Mouse (Mus musculus): ENCODE data around the gene Rbm18. TPM values are rescaled to one million over a fixed set of nuclear protein-coding genes. Genes with fewer than 3 reads are reported as not detected.

Gene Rbm18
- polyA plus RNA-seq, 1 experiment from 2014 or later: 60.5 TPM

DNA sequence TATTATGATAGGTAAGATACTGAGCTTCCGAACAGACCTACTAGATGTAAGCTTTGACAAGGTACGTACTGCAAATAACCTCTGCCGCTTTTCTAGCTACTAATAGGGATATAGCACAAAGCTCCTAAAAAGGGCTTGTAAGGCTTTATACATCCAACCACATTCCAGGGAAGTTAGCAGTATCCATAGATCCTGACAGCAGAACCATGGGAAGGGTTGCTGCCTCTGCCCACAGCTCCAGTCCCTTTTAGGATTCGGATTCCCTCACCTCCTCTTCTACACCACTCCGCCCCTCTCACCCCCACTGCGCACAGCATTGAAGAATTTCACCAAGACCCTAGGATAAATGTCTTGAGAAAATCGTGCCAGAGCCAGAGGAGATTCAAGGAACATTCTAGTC is 43.3 kb downstream of the Rbm18 start:
- H3K9ac ChIP-seq (replicated peaks; ENCODE audit: low read depth): no peak overlapping the region
- peaks cover 7% of the 10 kb centered on the region for H3K4me1 ChIP-seq (ENCODE audit: insufficient read depth, low read depth, low read length)
- WGBS: 46% methylated on average over 7 of the region's 7 CpGs
- no peak for TF ChIP-seq EP300 (IDR thresholded peaks at IDR 0.05)
- no peak for TF ChIP-seq CTCF (IDR thresholded peaks at IDR 0.05)
- no peaks in the 10 kb centered on the region for H3K9me3 ChIP-seq (ENCODE audit: low read length)
- H3K4me3 ChIP-seq (ENCODE audit: low read depth, low read length): no peak overlapping the region
- peaks cover 72% of the 10 kb centered on the region for H3K27me3 ChIP-seq (replicated peaks; ENCODE audit: insufficient read depth, low read length)
- H3K4me2 ChIP-seq (replicated peaks; ENCODE audit: low read depth, low read length): no peak overlapping the region
- no peaks in the 10 kb centered on the region for H3K36me3 ChIP-seq (ENCODE audit: insufficient read depth, low read length)
- H3K27ac ChIP-seq (ENCODE audit: low read length): no peak overlapping the region
- ATAC-seq (no peak), DNase-seq (ENCODE audit: low spot score) (no peak)

DNA sequence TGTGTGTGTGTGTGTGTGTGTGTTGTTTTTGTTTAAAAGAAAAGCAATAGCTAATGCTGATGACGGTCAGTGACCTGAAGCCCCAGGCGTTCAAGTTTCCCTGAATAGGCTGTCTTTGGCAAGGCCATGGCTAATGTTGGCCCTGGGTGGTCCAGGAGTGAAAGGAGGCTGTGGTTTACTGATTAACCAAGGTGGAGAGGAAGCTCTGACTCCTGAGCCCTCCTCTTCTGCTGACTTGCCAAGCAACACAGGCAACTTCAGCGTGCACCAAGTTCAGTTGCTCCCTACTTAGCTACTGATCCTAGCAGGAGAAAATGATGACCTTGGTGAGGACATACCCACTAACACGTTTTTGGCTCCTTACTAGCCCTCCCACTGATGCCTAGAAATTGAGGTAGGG is 43.8 kb downstream of the Rbm18 start:
- no peak for ATAC-seq
- Histone ChIP-seq H3K4me3 (ENCODE audit: low read depth, low read length) (no peak overlapping the region), H3K36me3 (ENCODE audit: insufficient read depth, low read length) (no peaks in the 10 kb centered on the region), H3K4me1 (ENCODE audit: insufficient read depth, low read depth, low read length) (peaks cover 7% of the 10 kb centered on the region), H3K4me2 (replicated peaks; ENCODE audit: low read depth, low read length) (no peak overlapping the region), H3K9ac (replicated peaks; ENCODE audit: low read depth) (no peak overlapping the region), H3K9me3 (ENCODE audit: low read length) (no peaks in the 10 kb centered on the region), H3K27ac (ENCODE audit: low read length) (no peak overlapping the region), H3K27me3 (replicated peaks; ENCODE audit: insufficient read depth, low read length) (peaks cover 66% of the 10 kb centered on the region)
- 30% methylated on average over 4 of the region's 4 CpGs for WGBS
- no peak for DNase-seq (ENCODE audit: low spot score)
- no peak for TF ChIP-seq EP300 (IDR thresholded peaks at IDR 0.05)
- no peak for TF ChIP-seq CTCF (IDR thresholded peaks at IDR 0.05)

DNA sequence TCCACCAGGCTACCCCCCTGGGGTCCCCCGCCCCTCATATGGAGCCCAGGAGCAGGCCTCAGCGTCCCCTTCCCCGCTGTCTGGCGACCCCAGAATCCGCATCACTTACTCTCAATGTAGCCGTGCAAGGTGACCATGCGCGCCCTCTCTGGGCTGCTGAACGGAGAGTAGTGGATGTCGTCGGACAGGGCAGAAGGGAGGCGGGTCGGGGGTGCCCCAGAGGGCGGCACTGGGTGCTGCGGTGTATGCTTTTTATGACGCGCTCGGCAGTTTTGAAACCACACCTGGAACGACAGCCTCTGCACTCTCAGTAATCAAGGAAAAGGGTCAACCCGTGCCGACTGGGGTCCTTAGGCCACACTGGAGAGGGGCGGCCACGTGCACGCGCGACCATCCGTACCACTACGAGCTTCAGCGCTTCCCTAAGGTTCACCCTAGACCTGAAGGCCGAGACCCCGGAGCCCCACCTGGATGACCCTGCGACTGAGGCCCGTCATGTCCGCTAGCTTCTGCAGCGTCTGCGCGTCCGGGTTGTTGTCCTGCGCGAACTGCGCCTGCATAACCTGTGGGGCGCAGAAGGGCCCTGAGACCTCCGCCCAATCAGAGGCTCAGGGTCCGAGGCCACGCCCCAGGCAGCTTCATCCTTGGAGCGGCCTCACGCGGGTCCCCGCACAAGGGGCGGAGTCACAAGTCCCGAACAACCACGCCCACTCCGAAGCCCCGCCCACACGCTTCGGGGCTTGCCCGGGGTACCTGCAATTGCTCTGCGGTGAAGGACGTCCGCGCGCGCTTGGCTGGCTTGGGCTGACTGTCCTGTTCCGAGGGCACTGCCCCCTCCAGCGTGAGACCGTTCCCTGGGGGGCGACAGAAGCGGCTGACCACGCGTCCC is 45.5 kb downstream of the Rbm18 start:
- DNase-seq (ENCODE audit: low spot score): peak; percentile 42
- H3K27me3 ChIP-seq (replicated peaks; ENCODE audit: insufficient read depth, low read length): peaks cover 54% of the 10 kb centered on the region
- ATAC-seq: peak; percentile 75
- H3K4me2 ChIP-seq (replicated peaks; ENCODE audit: low read depth, low read length): peak overlapping the region; percentile 60
- TF ChIP-seq CTCF (IDR thresholded peaks at IDR 0.05): no peak
- TF ChIP-seq EP300 (IDR thresholded peaks at IDR 0.05): no peak
- 18% methylated on average over 64 of the region's 70 CpGs for WGBS
- no peaks in the 10 kb centered on the region for H3K36me3 ChIP-seq (ENCODE audit: insufficient read depth, low read length)
- H3K9me3 ChIP-seq (ENCODE audit: low read length): no peaks in the 10 kb centered on the region
- no peak overlapping the region for H3K27ac ChIP-seq (ENCODE audit: low read length)
- peak overlapping the region; percentile 29 for H3K4me3 ChIP-seq (ENCODE audit: low read depth, low read length)
- peaks cover 7% of the 10 kb centered on the region for H3K4me1 ChIP-seq (ENCODE audit: insufficient read depth, low read depth, low read length)
- no peak overlapping the region for H3K9ac ChIP-seq (replicated peaks; ENCODE audit: low read depth)

DNA sequence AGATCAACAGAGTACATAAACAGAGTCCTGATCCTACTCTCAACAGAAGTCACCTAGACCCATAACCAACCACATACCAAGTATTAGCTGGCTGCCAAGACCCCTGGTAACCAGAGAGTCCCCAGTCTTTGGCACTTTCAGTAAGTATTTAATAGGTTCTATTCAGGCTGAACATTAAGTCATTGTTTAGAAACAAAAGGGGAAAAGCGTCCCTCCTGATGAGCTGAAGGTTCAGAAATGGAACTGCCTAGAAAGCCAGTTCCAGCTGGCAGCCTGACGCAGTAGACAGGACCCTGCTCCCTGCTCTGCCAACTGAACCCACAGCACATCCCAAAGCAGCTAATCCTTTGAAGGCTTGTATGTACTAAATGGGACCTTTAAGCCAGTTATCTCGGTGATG is 47.4 kb downstream of the Rbm18 start:
- TF ChIP-seq EP300 (IDR thresholded peaks at IDR 0.05) (no peak), CTCF (IDR thresholded peaks at IDR 0.05) (no peak)
- peaks cover 38% of the 10 kb centered on the region for H3K27me3 ChIP-seq (replicated peaks; ENCODE audit: insufficient read depth, low read length)
- no peak for DNase-seq (ENCODE audit: low spot score)
- H3K4me3 ChIP-seq (ENCODE audit: low read depth, low read length): no peak overlapping the region
- peaks cover 7% of the 10 kb centered on the region for H3K4me1 ChIP-seq (ENCODE audit: insufficient read depth, low read depth, low read length)
- no peak for ATAC-seq
- H3K36me3 ChIP-seq (ENCODE audit: insufficient read depth, low read length): no peaks in the 10 kb centered on the region
- no peak overlapping the region for H3K27ac ChIP-seq (ENCODE audit: low read length)
- no peak overlapping the region for H3K4me2 ChIP-seq (replicated peaks; ENCODE audit: low read depth, low read length)
- H3K9me3 ChIP-seq (ENCODE audit: low read length): no peaks in the 10 kb centered on the region
- WGBS: 56% methylated on average over 3 of the region's 3 CpGs
- no peak overlapping the region for H3K9ac ChIP-seq (replicated peaks; ENCODE audit: low read depth)

DNA sequence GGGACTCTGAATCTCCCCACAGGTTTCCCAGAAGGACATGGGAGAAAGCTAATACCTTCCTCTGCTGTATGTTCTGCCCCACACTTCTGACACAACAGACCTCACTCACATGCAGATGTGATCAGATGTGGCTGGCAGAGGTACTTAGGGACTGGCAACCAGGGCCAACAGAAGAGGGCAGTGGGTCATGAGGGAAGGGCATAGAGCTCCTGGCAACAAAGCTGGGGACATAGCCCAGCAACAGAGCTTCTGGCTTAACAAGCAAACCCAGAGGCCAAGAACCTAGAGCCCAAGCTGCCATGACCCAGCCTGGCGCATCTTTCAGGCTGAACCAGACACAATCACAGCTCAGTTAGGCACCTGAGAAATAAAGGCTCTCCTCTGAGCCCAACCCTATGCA is 51.5 kb downstream of the Rbm18 start:
- ATAC-seq: no peak

DNA sequence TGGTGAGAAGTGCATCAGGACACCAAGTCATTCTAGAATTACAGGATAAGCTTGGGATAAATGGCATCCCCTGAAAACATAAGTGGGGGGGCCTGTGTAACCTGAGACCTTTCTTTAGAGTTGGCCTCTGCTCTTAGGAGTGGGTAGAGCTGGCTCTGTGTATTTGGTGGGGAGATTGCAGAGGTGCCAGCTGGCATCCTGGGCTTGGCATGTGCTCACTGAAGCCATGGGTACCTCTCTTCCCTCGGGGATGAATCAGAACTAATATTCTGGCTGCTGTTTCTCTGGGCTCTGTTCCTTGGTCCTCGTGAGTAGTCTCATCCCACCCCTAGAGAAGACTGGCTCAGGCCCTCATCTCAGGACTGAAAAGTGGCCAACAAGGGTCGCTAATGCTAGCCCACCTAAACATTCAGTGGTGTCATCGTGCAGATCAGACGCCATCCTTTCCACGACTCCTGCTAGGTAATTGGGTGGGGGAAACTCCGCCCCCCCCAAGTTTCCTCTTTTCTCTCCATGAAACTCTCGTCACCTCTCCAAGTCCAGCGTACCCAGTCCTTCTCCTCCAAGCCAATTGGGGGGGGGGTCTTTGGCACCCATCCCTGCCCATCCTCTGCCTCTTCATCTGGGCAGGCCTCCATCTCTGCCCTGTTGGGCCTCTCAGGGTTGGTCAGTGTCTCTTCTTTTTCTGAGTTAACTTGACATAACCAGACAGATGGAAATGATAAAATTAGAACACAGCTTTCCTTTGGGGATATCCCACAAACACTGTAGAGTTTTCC is 53.6 kb downstream of the Rbm18 start:
- 75% methylated on average over 9 of the region's 9 CpGs for WGBS
- DNase-seq (ENCODE audit: low spot score) (no peak), ATAC-seq (no peak)
- TF ChIP-seq CTCF (IDR thresholded peaks at IDR 0.05): no peak
- no peak for TF ChIP-seq EP300 (IDR thresholded peaks at IDR 0.05)
- Histone ChIP-seq H3K27ac (ENCODE audit: low read length) (no peak overlapping the region), H3K4me3 (ENCODE audit: low read depth, low read length) (no peak overlapping the region), H3K9ac (replicated peaks; ENCODE audit: low read depth) (no peak overlapping the region), H3K4me1 (ENCODE audit: insufficient read depth, low read depth, low read length) (no peaks in the 10 kb centered on the region), H3K9me3 (ENCODE audit: low read length) (no peaks in the 10 kb centered on the region), H3K27me3 (replicated peaks; ENCODE audit: insufficient read depth, low read length) (no peaks in the 10 kb centered on the region), H3K36me3 (ENCODE audit: insufficient read depth, low read length) (no peaks in the 10 kb centered on the region), H3K4me2 (replicated peaks; ENCODE audit: low read depth, low read length) (no peak overlapping the region)

More for the DNA sequence above, 51.5 kb downstream of the Rbm18 start:
- Histone ChIP-seq H3K9ac (replicated peaks; ENCODE audit: low read depth) (no peak overlapping the region), H3K27me3 (replicated peaks; ENCODE audit: insufficient read depth, low read length) (0 out of 2 replicates have a peak, but pooled peaks cover under 1% of the 10 kb centered on the region), H3K4me3 (ENCODE audit: low read depth, low read length) (no peak overlapping the region), H3K36me3 (ENCODE audit: insufficient read depth, low read length) (no peaks in the 10 kb centered on the region), H3K4me2 (replicated peaks; ENCODE audit: low read depth, low read length) (no peak overlapping the region), H3K27ac (ENCODE audit: low read length) (no peak overlapping the region), H3K4me1 (ENCODE audit: insufficient read depth, low read depth, low read length) (no peaks in the 10 kb centered on the region), H3K9me3 (ENCODE audit: low read length) (no peaks in the 10 kb centered on the region)
- no peak for TF ChIP-seq CTCF (IDR thresholded peaks at IDR 0.05)
- no peak for TF ChIP-seq EP300 (IDR thresholded peaks at IDR 0.05)
- 100% methylated on average over 1 of the region's 1 CpGs for WGBS
- no peak for DNase-seq (ENCODE audit: low spot score)

All from lung, postnatal 0 days (tissue).